Mouse (Mus musculus) ES-Bruce4 (cell line): ENCODE data around the gene Zp2.

Experiments
- CTCF ChIP-seq: IDR thresholded peaks from one replicate; pipeline ENCODE4 v1.8.1; 2011; ENCODE audit warnings: low read depth, low read length
- POLR2A ChIP-seq: IDR thresholded peaks from one replicate; pipeline ENCODE4 v1.8.1; 2011; ENCODE audit warnings: low read length; ENCODE audit not compliant: insufficient read depth

- TF ChIP-seq POLR2A (no peak), CTCF (no peak)
Observed at GRCm38 (mm10) chr7:120123776-120124175, 21.3 kb downstream of the Zp2 start.
